ENCODE assay signal across 8 mouse cellular contexts in the genomic region with DNA sequence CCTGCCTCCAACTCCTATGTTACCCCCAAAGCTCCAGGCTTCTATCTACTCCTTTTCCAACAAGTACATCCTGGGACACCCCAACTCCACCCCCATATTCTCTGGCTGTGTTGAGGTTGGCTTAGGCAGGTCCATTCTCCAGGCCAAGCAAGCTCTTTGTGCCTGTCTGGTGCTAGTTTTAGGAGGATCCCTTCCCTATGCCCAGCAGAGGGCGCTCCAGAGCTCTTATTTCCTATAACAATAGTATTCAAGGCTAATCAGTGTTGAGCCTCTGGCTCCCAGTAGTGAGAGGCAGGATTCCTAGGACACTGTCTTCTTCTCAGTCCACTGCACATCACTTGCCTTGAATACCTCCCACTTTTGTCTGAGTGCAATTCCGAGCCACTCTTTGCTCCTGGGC. TPM values are rescaled to one million over a fixed set of nuclear protein-coding genes. Genes with fewer than 3 reads are reported as not detected.
DNase-seq lines count a peak whose midpoint lies in the region; ATAC-seq lines count a peak whose summit lies in the region.

No protein-coding gene starts in this region.

- H3K4me3 ChIP-seq in forebrain, embryonic 12.5 days (replicated peaks) = no peak overlapping the region

- H3K27me3 ChIP-seq in forebrain, embryonic 12.5 days = no peaks in the 10 kb centered on the region

- 7% methylated on average over 2 of the region's 2 CpGs for WGBS in forebrain, embryonic 12.5 days

- H3K4me2 ChIP-seq in forebrain, embryonic 12.5 days = peak overlapping the region; percentile 21

- H3K27ac ChIP-seq in forebrain, embryonic 12.5 days = no peak overlapping the region

- H3K9ac ChIP-seq in forebrain, embryonic 12.5 days = no peak overlapping the region

- H3K9me3 ChIP-seq in forebrain, embryonic 12.5 days = no peaks in the 10 kb centered on the region

- H3K36me3 ChIP-seq in forebrain, embryonic 12.5 days (replicated peaks) = peaks cover 19% of the 10 kb centered on the region

- ATAC-seq in forebrain, embryonic 12.5 days (ENCODE audit: low FRiP score) = peak; percentile 24; the same call in 1 of the 2 replicates
- peak; percentile 49 to 54; a peak in 2 of 4 replicates for ATAC-seq in hematopoietic stem cell, adult 5-6 weeks (replicated peaks in 1 of 2; ENCODE audit: insufficient read depth in 1 of 2, low FRiP score in 2 of 2, low TSS enrichment in 1 of 2, low read depth in 1 of 2, poor library complexity in 2 of 2, severe bottlenecking in 2 of 2)

- H3K4me1 ChIP-seq in forebrain, embryonic 12.5 days = peaks cover 39% of the 10 kb centered on the region

- DNase-seq in ES-CJ7 (ENCODE audit: low read depth, low spot score) = peak; percentile 88
- DNase-seq in brain, embryonic 18.5 days (ENCODE audit: low read depth, low spot score) = peak; percentile 55
- DNase-seq in layer of hippocampus, adult 8-10 months (ENCODE audit: low spot score in 2 of 2) = peak; percentile 80 to 91
- peak; percentile 89 for DNase-seq in lung, postnatal 25 days (ENCODE audit: low spot score)
- DNase-seq in retina, adult 2 months (ENCODE audit: low read depth, low spot score) = peak; percentile 80
- peak; percentile 74 for DNase-seq in thymus, postnatal 25 days

RNA-seq across cellular contexts. Expression of a gene that starts 3.1 kb away (rescaled TPM):
- 2.8 and 3.3 TPM in 2 replicates for polyA plus RNA-seq in forebrain, embryonic 12.5 days (2016; fragmentation: Nextera tagmentation; extraction: Ambion mirVana)
- 0.44 and 0.50 TPM in 2 replicates for total RNA-seq in hematopoietic stem cell, adult 5-6 weeks (2017)
- 1 to 10 TPM in 3 of 4 experiments, under 1 TPM in 1; 0.84 to 1.5 (median 1.1) TPM for total RNA-seq in layer of hippocampus, adult 8-10 months (2022)

RNA-seq across cellular contexts. Expression of a gene that starts 3.3 kb away (rescaled TPM):
- polyA plus RNA-seq in forebrain, embryonic 12.5 days (2016; fragmentation: Nextera tagmentation; extraction: Ambion mirVana) = 12.8 and 13.1 TPM in 2 replicates
- 1.3 and 1.8 TPM in 2 replicates for total RNA-seq in hematopoietic stem cell, adult 5-6 weeks (2017)
- total RNA-seq in layer of hippocampus, adult 8-10 months (2022) = 10 to 100 TPM; 66.0 to 71.0 (median 68.4) TPM

RNA-seq across cellular contexts. Expression of a gene that starts 15.8 kb away (rescaled TPM):
- polyA plus RNA-seq in forebrain, embryonic 12.5 days (2016; fragmentation: Nextera tagmentation; extraction: Ambion mirVana) = 69.5 and 71.2 TPM in 2 replicates
- 61.0 and 88.4 TPM in 2 replicates for total RNA-seq in hematopoietic stem cell, adult 5-6 weeks (2017)
- 10 to 100 TPM; 25.3 to 39.2 (median 37.6) TPM for total RNA-seq in layer of hippocampus, adult 8-10 months (2022)

RNA-seq across cellular contexts. Expression of a gene that starts 18.7 kb away (rescaled TPM):
- polyA plus RNA-seq in forebrain, embryonic 12.5 days (2016; fragmentation: Nextera tagmentation; extraction: Ambion mirVana) = 4.3 and 4.6 TPM in 2 replicates
- not detected in 2 replicates for total RNA-seq in hematopoietic stem cell, adult 5-6 weeks (2017)
- 1 to 10 TPM; 1.5 to 2.7 (median 2.0) TPM for total RNA-seq in layer of hippocampus, adult 8-10 months (2022)

RNA-seq across cellular contexts. Expression of a gene that starts 28.5 kb away (rescaled TPM):
- not detected in 2 replicates for polyA plus RNA-seq in forebrain, embryonic 12.5 days (2016; fragmentation: Nextera tagmentation; extraction: Ambion mirVana)
- not detected in 2 replicates for total RNA-seq in hematopoietic stem cell, adult 5-6 weeks (2017)
- total RNA-seq in layer of hippocampus, adult 8-10 months (2022) = not detected

Comparison
In these comparisons a context has a peak if more than half of its experiments do, and no peak if none do; other contexts are left out.
1. RNA of a gene that starts 3.3 kb away (total RNA-seq): 66.0 to 71.0 TPM in layer of hippocampus, adult 8-10 months; 1.3 to 1.8 TPM in hematopoietic stem cell, adult 5-6 weeks; every median in the first group is over 10 times any median in the second.
2. Peak in every context shown above with its lines, with median percentiles within 50 percentile points of each other: DNase-seq.